Mouse (Mus musculus) heart, adult 2 months (tissue): Measurements from ENCODE around the gene Erc2.

Experiments used
- CTCF ChIP-seq: fragments of 200-600 bp; IDR thresholded peaks from 2 replicates; pipeline ENCODE4 v1.8.1; 2022; ENCODE audit warnings: antibody characterized with exemption, mild to moderate bottlenecking, moderate library complexity
- EP300 ChIP-seq: fragments of 200-500 bp; IDR thresholded peaks from 2 replicates; pipeline ENCODE4 v1.6.1; 2011; ENCODE audit warnings: low read depth, low read length, control low read depth; ENCODE audit not compliant: insufficient read depth

DNA sequence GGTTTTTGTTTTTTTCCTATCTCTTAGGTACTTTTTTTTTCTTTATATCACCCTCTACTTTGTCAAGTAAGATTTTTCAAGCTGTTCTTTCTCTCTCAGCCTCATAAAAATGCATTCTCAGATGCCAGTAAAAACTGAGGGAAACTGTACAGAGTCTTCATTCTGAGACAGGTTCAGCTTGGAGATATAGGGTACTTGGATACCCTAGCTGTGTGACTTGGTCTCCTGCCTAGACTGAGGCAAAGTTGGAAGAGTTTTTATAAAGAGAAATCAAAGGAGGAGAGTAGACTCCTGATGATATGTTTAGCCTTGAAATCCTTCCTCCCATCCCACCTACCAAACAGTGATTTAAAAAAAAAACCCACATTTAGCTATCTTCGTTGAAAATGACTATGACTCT lies 651.4 kb downstream of the Erc2 start:
- no peak for TF ChIP-seq CTCF
- no peak for TF ChIP-seq EP300
